Mouse (Mus musculus) cerebellum, postnatal 36 days (tissue): ENCODE data around the gene Kif11.

Experiments
- DNase-seq, 2 experiments: peaks; one replicate each; pipeline ENCODE4 v3.0.0; 2021 to 2022; ENCODE audit warnings: mixed read lengths in 2 of 2

Gene Kif11

DNA sequence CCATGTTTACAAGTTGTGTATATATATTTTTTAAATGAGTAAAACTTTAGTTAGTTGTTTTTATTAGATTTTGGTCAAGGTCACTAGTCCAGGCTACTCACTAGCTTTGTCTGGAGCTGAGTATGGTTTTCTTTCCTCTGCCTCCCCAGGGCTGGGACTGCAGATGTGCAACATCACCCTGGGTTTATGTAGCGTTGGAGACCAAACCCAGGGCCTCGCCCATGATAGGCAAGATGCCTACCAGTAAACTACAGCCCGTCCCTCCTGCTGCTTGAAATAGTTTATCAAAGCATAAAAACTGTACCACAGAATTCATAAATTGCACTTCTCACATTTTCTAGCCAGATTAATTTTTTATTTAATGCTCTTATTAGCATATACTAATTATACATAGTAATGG is 73.0 kb downstream of the Kif11 start:
- no peak for DNase-seq

DNA sequence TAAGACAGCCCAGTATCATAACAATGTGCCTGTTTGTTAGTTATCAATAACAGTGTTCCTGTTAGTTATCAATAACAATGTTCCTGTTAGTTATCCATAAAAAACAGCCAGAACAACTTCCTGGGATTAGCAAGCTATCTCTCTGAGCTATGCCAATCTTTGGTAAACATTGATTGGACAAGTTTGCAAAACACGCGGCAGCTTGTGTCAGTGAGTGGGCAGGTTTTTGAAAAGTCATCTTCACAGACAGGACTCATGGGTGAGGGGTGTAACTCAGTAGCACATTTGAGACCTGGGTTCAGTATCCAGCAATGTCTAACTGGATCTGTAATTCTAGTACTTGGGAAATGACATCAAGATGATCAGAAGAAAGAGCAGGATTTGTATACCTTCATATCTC is 79.3 kb downstream of the Kif11 start:
- DNase-seq: no peak

DNA sequence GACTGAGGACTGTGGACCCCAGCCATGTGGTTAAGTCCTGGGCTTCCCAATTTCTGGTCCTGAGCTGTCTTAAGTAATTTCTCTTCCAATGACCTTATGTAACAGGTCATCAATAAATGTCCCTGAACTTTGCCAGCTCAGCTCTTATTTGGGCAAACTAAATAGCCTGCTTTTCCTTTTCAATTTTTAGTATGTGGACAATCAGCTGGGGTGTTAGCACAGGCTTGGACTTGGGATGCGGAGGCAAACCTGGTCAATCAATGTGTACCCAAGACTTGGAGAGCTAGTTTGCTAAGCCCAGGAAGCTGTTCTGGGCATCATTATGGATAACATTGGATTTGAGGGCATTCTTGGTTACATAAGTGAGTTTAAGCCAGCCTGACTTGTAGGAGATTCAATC is 79.8 kb downstream of the Kif11 start:
- no peak for DNase-seq

DNA sequence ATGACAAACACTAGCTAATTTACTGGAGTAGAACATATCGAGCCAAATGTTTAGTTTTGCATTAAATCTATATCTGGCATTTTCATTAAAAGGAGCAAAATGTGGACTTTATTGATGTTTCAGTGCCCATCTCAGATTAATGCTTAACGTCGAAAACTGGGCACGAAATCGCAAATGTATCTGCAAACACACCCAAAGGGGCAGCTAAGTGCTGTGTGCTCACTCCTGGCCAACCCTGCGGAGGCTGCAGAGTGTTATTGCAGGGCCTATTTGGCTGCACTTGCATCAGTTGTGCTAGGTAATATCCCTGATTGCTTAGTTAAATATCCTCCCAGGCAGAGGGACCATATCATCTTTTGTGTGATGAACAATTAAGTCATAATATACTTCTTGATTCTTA is 81.8 kb downstream of the Kif11 start:
- no peak for DNase-seq

DNA sequence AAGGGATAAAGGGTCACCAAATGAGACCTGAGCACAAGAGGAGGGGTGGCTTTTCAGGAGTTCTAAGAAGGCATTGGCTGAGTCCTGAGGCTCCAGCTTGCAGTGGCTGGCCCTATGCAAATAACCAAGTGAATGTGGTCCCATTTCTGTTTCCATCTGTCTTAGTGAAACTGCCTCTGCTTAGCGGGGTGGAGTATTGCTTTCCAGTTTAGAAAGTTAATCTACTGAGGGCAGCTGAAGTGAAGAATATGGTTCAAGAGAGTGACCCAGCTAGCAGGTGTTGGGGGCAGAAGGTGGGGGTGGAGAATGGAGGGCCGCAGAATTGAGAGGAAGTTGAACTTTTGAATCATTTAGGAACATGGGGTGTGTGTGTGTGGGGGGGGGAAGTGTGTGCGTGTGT is 90.2 kb downstream of the Kif11 start:
- no peak for DNase-seq

DNA sequence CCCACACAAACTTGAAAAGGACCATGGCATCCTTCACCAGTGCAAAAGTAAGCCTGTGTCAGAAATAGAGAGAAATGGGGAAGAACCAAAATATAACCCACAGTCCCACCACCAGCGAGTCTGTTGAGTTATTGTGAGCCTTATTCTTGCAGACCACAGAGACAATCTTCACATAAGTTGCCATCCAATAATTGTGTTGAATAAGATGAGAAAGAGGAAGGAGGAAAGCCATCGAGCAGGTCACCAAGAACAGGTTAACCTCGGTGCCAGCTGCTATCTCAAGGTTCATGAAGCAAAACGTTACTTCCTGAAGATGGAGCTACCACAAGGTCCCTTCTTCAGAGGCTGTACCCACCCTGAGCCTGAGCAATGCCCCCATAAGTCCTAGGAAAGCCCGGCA is 90.8 kb downstream of the Kif11 start:
- DNase-seq: no peak

DNA sequence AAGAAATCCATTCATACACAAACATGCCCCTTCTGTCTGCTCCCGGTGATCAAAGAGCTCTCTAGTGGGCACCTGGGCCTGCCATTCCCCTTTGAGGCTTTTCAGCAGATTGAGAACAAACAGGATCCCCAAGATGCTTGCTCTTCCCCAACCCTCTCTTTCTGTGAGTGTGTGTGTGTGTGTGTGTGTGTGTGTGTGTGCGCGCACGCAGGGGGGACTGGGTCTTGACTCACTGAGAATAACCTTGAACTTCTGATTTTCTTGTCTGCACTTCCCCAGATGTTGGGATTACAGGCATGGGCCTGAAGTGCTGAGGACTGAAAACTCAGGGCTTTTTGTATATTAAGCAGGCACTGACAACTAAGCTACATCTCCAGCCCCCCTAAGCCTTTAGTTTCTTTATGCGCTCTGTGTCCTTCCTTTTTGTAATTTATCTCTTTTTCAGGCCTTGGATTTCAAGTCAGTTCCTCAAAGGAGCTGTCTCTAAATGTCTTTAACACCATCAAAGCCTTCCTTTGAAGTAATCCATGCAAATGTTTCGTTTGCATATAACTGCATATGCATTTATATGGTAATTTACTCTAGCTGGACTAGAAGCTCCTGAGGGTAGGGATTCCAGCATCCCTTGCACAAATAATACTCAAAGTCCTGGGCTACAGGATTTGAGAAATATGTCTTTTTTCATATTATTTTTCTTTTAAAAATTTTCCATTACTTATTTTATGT is 92.8 kb downstream of the Kif11 start:
- no peak for DNase-seq
